Mouse (Mus musculus): ENCODE results near the gene Sub1.

Sub1 gene

GRCm38 (mm10) chr15:11996883-11997282 lies at the start of gene Sub1:
Sub1 (minus strand) TSS chr15:11996983.
- DNase-seq (ENCODE audit: low read depth, low spot score): no peak

DNA sequence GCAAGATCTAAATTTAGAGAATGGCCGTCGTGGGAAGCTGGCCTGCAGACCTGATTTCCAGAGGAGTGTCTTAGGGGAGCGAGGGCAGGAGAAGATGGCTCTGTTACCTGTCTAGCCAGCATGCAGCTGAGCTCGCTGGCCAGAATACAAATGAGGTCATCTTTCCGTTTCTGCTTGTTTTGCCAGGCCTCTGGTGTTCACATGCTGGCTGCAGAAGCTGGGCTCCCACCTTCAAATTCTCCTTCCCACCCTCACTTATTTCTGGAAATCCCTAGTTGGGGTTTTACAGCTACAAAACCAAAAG lies 43.6 kb upstream of the Sub1 start:
- DNase-seq (ENCODE audit: low read depth, low spot score): no peak

- no peak for DNase-seq (ENCODE audit: low read depth, low spot score)
Observed at GRCm38 (mm10) chr15:12039671-12040406, 43.1 kb upstream of the Sub1 start.

GRCm38 (mm10) chr15:12039256-12039655 lies 42.5 kb upstream of the Sub1 start:
- DNase-seq (ENCODE audit: low read depth, low spot score): no peak

DNA sequence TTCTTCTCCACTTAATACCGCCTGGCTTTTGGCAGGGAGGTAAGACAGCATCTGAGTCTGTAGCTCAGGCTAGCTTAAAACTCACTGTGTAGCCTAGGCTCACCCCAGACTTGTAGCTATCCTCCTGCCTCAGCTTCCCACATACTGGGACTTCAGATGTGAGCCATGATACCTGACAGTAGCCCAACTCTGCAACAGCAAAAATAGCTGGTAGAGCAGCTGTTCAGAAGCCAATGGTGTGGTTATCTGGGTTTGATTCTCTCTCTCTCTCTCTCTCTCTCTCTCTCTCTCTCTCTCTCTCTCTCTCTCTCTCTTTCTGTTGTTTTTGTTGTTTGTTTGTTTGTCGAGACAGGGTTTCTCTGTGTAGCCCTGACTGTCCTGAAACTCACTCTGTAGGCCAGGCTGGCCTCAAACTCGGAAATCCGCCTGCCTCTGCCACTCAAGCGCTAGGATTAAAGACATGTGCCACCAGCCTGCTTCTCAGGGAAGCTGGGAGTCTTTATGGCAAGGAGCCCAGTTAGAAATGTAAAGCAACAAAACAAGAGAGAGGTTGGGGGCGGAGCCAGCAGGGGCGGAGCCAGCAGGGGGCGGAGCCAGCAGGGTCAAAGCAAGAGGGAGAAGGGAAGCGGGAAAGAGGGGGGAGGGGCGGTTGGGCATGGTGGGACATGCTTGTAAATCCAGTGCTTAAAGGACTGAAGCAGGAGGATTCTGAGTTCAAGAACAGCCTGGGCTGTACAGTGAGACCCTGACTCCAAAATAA lies 41.3 kb upstream of the Sub1 start:
- DNase-seq (ENCODE audit: low read depth, low spot score): no peak

GRCm38 (mm10) chr15:12037217-12037616 lies 40.4 kb upstream of the Sub1 start:
- no peak for DNase-seq (ENCODE audit: low read depth, low spot score)

GRCm38 (mm10) chr15:12036675-12037074 lies 39.9 kb upstream of the Sub1 start:
- no peak for DNase-seq (ENCODE audit: low read depth, low spot score)

DNA sequence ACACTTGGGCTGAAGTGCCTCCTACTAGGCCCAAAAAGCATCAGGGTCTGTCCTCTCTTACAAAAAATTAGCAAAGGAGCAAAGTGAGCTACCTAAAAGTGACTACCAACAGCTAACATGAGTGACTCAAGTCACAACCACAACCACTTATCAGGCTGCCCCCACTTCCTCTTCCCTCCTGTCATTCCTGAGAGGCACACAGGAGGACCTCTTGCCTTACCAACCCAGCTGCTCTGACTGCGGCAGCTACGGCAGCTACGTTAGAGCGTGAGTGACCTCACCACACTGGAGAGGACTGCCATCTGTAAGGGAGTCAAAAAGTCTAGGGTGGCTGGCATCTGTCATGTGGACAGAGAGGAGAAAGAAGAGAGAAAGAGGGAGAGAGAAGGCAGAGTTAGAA lies 37.5 kb upstream of the Sub1 start:
- DNase-seq (ENCODE audit: low read depth, low spot score): no peak

GRCm38 (mm10) chr15:12033155-12033554 lies 36.4 kb upstream of the Sub1 start:
- DNase-seq (ENCODE audit: low read depth, low spot score): no peak

DNA sequence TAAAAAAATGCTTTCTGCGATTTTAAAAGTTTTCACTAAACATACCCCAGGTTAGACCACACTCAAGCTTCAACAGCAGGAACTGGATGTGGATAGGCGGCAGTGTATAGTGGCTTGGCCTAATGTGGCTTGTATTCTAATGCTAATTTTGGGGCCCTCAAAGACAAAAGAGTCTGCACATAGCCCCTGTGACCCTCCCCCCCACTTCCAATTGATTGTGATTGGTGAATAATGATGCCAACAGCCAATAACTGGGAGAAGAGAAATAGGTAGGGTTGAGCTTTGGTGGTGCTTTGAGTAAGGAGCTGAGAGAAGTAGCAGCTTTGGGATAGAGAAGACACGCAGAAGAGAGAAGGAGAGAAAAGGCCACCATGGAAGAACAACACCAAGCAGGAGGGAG lies 35.7 kb upstream of the Sub1 start:
- DNase-seq (ENCODE audit: low read depth, low spot score): no peak

DNA sequence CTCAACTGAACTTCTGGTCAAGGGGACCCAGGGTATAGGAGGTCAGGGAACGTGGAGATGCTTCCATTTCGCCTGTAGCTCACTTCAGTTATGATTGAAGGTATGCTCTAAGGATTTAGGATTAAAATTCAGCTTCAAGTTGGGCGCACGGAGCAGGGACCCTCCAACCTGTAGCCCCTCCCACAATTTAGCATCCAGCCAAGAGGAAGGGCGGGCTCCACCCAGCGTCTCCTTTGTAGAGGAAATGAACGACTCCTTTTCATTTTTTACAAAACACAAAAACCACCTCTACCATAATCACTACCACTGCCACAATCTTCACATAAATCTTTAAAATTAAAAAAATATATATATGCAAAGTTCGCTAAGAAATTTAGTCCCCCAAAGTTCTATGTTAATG lies 35.1 kb upstream of the Sub1 start:
- DNase-seq (ENCODE audit: low read depth, low spot score): no peak

DNA sequence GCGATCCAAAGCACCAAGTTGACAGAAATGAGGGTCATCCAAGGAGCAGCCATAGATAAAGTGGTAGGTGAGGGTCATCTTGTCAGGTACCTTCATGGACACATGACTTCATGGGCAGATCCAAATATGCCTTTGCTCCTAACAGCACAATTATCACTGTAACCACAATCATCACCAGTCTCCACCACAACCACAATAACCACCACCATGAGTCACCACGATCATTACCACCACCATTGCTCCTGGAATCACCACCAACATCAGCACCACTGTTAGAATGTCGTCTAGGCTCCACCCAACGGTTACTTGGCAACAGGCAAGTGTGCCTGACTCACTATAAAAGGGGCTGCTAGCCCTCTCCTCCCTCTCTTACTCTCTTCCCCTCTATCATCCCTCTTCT lies 33.4 kb upstream of the Sub1 start:
- no peak for DNase-seq (ENCODE audit: low read depth, low spot score)

DNA sequence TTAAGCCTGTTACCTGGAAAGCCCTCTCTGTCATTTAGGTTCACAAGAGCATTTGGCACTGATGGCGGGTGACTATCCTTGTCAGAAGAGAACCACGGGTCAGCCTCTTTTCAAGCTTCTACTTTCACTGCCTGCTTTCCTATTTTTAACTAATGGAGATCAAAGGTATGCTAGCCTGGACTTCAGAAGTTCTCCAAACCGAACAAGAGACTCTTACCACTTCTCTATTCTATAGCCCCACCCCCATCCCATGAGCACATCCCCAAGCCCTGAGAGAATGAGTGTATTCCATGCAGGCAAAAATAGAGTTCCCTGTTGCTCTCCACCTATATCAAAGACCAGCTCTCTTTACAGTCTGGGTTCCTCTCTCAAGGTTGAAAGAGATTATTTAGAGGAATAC lies 31.0 kb upstream of the Sub1 start:
- no peak for DNase-seq (ENCODE audit: low read depth, low spot score)

DNA sequence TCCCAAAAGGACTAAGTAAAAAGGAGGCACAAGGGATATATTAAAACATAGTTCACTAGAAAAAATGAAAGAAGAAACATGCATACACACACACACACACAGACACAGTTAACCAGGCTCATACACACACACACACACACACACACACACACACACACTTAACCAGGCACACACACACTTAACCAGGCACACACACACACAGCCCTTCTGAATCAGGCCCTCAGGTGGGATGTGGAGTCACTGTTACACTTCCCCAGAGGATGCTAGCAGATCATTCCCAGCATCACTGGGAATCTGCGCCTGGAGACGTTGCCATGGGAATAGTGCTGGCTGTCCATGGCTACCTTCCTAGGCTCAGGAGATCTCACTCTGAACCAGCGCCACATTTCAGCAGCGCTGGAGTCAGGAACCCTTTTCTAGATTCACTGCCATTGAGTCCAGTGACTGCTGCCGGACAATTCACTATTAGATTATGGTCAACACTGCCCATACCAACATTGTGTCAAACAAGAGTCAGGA lies 30.2 kb upstream of the Sub1 start:
- no peak for DNase-seq (ENCODE audit: low read depth, low spot score)

DNA sequence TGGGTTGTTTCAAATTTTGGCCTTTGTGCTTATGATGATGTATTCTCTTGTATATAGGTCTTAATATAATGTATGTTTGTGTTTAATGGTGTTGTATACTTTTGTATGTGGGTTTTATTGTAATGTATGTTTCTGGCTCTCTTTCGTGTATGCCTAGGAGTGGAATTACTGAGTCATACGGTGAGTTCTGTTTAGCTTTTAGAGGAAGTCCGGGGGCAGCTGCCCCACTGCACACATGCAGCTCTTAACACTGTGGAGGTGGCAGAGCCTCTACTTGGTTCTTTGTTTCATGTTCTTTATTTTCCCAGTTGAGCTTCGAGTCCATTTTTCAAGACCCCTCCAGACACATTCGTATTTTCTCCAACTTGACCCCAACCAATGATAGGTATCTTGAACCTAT lies 29.2 kb upstream of the Sub1 start:
- DNase-seq (ENCODE audit: low read depth, low spot score): no peak

- no peak for DNase-seq (ENCODE audit: low read depth, low spot score)
Observed at GRCm38 (mm10) chr15:12025341-12025740, 28.6 kb upstream of the Sub1 start.

DNA sequence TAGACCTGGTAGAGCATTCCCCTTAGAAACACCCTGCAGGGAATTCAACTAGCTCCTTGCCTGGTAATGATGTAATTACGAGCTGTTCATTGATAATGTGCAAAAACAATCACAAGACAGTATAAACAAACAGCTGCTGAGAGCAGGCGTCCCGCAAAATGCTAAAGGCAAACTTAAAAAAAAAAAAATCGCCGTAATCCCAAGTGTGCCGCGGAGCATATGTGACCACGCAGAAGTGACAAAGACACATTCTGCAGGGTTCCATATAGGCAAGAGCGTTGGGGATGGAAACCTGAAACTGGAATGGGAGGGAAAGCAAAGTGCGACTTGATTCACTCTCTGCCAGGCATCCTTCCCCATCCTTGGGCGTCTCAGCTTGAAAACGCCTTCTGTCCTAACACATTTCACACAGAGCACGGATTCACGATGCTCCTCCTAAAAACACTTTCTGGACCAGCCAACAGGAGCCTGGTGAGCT lies 28.0 kb upstream of the Sub1 start:
- DNase-seq (ENCODE audit: low read depth, low spot score): peak; percentile 84

DNA sequence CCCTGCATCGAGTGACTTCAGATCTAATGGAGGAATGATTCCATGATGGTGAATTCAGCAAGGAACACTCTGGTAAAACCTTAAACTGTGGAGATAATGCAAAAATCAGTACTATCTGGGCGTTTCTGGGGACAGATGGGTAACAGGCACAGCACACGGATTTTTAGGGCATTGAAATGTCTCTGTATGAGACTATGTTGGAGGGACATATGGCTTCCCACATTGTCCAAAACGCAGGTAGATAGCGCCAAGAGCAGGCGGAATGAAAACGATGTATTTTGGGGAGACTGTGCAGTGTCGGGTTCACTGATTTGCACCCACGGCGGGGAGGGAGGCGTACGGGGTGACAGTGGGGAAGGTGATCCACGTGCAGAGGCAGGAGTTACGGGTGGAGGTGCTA lies 22.7 kb upstream of the Sub1 start:
- no peak for DNase-seq (ENCODE audit: low read depth, low spot score)

GRCm38 (mm10) chr15:12018428-12018757 lies 21.6 kb upstream of the Sub1 start:
- no peak for DNase-seq (ENCODE audit: low read depth, low spot score)

DNA sequence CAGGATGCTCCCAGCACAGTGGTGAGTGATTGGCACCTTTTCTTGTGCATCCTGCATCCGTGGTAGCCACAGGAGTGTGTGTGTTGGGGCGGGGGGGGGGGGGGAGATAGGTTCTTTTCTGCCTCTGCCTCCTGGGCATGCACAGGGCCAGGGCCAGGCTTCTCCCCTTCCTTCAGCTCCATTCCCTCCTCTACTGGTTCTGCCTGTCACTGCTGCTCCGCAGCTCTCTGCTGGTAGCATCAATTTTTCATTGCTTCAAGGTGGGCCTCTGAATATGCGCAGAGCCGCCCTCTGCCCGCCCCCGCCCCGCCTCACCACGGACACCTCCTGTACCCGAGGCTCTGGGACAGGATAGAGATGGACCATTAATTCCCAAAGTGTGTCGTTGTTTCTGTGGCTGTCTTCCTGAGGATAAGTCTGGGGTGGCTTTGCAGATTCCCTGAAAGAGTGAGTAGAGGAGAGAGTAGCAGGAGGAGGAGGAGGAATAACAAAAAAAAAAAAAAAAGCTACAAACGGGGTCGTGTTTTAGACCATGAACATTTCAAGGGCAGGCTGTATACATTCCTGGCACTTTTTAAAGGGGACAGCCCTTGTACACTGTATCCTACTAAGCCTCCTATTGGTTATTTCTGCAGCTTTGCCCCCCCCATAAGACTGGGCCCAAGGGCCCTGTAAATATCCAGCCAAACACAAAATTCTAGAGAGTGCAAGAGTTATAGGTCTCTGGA lies 21.1 kb upstream of the Sub1 start:
- DNase-seq (ENCODE audit: low read depth, low spot score): no peak

GRCm38 (mm10) chr15:12014197-12014905 lies 17.6 kb upstream of the Sub1 start:
- no peak for DNase-seq (ENCODE audit: low read depth, low spot score)
